Mouse (Mus musculus): ENCODE results near the gene Uvrag. TPM values are rescaled to one million over a fixed set of nuclear protein-coding genes. Genes with fewer than 3 reads are reported as not detected.

Uvrag gene
- total RNA-seq, 4 experiments from 2014 or later: 17.5 to 22.1 (median 20.3) TPM

DNA sequence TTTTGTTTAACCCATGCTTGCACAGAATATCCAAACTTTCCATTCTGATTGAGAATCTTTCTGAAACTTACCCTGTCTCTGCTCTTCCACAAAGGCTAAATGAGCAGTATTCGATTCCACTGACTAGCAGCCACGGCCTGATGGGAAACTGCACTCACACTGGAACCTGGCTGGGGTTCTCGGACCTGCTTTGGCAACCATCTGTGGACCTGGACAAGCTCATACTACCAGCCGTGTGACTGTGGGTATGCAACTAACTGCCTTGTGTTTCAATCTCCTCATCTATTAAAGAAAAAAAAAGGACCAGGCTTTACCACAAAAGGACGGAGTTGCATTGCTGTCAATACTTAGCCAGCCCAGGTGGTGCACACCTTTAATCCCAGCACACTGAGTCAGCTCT lies 80.5 kb downstream of the Uvrag start:
- DNase-seq (ENCODE audit: low spot score): no peak

DNA sequence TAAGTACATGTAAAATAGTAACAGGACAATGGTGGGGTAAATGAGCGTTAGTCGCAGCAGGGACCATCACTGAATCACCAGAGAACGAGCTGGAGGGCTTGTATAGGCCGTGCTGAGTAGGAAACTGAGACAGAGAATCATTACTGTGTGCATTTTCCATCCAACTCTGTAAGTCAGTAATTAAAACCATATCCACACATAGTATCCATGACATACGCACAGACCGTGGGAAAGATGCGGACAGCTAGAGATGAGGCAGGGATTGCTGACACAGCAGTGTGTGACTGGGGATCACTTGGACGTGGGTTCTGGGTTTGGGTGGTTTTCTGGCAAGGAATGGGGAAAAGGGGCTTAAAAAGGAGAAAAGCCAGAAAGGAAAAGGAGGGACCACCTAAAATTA lies 81.0 kb downstream of the Uvrag start:
- DNase-seq (ENCODE audit: low spot score): no peak

- DNase-seq (ENCODE audit: low spot score): no peak
Measured at GRCm38 (mm10) chr7:99057053-99057630, 83.8 kb downstream of the Uvrag start.

DNA sequence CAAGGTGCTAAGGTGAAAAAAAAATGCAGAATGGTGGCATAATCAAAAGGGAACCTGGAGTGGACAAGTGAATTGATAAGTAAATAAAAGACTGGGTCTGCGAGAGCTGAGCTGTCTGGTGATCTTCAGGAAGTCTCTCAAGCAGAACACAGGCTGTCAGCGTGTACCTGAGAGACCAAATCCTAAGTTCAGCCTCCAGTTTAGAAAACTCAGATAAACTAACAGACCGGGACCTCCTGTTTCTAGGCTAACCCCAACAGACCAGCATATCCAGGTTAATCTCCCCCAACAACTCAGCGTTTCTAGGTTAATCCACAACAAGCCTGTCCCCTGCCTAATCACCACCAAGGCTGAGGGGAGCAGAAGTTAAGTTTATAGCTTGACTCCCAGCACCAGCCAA lies 87.3 kb downstream of the Uvrag start:
- DNase-seq (ENCODE audit: low spot score): no peak

GRCm38 (mm10) chr7:99052471-99053241 lies 88.3 kb downstream of the Uvrag start:
- DNase-seq (ENCODE audit: low spot score): no peak

DNA sequence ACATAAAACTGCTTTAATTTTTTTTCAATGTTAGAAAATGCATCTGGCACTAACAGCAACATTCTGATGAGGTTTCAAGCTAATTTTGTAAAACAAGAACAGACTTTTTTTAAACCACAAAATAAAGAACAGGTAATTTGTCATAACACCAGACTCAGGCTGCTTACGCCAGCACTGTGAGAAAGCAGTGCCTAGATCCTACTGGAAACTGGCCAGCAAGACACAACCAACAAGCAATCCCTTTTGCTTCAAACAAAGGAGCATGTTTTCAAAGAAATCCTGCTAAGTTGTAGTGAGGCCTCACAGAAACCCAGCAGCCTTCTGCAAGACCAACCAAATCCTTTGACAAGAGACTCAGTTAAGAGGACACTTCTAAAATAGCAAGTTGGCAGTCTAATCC lies 90.1 kb downstream of the Uvrag start:
- DNase-seq (ENCODE audit: low spot score): no peak

GRCm38 (mm10) chr7:99049897-99050296 lies 91.0 kb downstream of the Uvrag start:
- DNase-seq (ENCODE audit: low spot score): no peak

DNA sequence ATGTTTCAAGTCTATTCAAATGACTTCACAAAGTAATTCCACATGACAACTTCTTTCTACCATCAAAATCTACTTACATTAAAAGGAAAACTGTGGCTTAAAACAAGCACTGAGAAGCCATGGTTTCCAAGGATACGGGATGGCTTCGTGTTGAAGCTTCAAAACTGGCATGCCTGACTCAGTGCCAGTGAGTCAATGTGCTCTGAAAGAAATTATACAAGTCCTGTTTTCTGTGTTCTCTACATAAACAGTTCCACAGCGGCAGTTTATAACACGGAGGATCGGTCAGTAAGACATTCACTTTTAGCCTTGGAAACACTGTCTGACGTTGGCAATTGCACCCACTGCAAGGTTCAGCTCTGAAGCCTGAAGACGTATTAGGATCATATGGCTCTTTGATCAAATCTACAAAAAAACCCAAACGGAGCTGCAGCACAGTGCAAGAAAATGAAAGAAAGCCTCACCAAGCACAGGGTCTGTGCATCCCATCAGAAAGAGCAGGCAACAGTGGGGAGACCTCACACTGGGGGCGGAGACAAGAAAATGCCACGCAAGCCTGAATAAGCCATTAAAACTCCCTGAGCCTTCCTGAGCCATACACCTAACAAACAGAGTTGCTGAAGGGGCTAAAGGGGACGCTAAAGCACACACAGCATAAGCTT lies 94.3 kb downstream of the Uvrag start:
- DNase-seq (ENCODE audit: low spot score): no peak

DNA sequence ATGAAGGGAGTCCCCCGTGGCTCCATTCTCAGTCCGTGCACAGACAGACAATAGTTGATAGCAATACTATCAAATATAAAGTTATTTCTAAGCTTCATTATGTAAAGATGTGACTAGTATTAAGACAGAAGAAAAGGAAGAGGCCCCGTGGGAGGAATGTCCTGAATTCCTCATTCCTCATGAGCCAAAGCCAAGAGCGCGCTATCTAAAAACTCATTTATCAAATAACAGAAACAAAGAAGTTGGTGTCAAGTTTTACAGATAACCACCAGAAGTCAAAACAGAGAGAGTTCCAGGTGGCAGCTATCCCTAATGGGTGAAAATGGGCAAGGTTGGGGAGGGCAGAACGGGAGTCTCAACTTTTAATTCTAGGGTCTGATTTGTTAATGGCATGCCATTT lies 95.4 kb downstream of the Uvrag start:
- DNase-seq (ENCODE audit: low spot score): no peak

DNA sequence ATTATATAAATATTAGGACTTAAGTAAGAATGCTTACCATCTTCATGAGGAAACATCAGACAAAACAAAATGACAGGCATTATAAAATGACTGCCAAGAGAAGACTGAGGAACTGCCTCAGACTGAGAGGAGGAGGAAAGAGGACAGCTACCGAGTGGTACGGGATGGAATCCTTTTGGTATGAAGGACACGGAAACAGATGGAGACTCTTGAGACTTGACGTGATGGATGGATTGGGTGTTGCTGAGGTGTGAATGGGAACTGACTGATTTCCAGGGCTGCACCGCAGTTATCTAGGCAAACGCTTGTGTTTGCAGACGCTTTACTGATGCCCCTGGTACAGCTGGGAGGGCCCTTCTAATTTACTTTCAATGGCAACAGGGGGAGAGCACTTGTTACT lies 97.0 kb downstream of the Uvrag start:
- DNase-seq (ENCODE audit: low spot score): no peak

DNA sequence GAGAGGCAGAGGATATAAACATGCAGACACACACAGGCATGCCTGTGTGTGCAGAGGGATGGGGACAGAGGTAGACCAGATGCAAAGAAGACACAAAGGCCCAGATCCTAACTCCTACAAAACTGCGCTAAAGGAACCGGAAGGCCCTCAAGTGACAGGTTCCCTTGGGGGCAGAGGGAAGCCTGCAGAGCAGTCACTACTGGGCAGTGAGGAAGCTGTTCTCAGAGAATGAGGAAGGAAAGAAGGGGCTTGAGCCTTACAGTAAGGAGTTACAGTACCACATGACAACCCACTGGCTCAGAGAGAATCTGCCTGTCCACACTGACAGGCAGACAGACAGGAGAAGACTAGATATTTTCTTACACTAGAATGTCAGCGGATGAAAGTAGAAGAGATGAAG lies 97.6 kb downstream of the Uvrag start:
- no peak for DNase-seq (ENCODE audit: low spot score)

DNA sequence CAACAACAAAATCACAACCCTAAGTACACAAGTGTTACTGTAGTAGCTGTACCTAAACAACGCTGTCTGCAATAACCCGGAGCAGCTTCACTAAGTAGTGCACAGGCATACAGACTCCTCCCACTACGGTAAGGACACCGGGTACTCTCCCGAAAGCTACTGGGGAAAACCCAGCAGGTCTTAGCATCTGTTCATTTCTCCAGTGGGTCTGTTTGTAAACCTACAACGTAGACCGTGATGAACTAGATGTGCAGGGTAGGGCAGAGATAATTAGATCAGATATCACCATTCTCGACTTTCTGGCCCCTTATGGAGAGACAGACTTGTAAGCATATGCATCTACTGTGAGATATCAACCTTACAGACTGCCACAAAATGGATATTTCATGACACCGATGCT lies 99.1 kb downstream of the Uvrag start:
- no peak for DNase-seq (ENCODE audit: low spot score)

- no peak for DNase-seq (ENCODE audit: low spot score)
Measured at GRCm38 (mm10) chr7:99039912-99040311, 101.0 kb downstream of the Uvrag start.

GRCm38 (mm10) chr7:99036284-99036683 lies 104.7 kb downstream of the Uvrag start:
- no peak for DNase-seq (ENCODE audit: low spot score)

- DNase-seq (ENCODE audit: low spot score): peak; percentile 24
Measured at GRCm38 (mm10) chr7:99034909-99035308, 106.0 kb downstream of the Uvrag start.

GRCm38 (mm10) chr7:99033838-99034237 lies 107.1 kb downstream of the Uvrag start:
- DNase-seq (ENCODE audit: low spot score): no peak

- DNase-seq (ENCODE audit: low spot score): no peak
Measured at GRCm38 (mm10) chr7:99033314-99033713, 107.6 kb downstream of the Uvrag start.

DNA sequence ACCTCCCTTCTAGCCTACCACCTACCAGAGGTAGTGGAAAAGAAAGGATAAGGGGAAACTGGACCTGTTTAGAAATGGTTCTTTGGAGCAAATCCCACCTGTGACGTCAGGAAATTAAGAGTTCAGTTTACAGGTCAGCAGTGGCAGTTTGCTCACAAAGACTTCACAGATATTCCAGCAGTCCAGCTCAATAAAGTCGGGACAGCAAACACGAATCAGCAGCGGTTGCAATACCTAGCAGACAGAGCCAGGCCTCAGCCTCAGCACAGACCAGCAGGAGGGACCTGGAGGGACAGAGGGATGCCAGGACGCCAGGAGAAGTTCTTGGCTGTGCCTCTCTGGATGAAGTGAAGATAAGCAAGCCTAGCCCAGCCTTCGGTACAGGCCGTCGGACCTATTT lies 108.9 kb downstream of the Uvrag start:
- no peak for DNase-seq (ENCODE audit: low spot score)

DNA sequence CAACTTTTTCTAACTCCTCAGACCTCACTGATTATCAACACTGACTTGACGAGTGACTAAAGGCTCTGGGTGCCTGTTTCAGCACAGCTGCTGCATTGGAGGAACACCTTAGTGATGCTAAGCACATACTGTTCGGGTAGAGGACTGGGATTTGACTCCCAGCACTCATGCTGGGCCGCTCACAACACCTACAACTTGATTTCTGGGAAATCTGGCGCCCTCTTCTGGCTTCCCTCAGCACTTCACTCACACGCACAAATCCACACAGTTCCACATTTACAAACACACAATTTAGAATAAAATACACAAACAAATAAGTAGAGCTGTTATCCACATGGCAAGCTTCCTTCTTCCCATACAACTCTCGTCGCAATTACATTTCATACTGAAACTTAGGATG lies 112.8 kb downstream of the Uvrag start:
- DNase-seq (ENCODE audit: low spot score): no peak

GRCm38 (mm10) chr7:99027185-99027584 lies 113.8 kb downstream of the Uvrag start:
- no peak for DNase-seq (ENCODE audit: low spot score)

DNA sequence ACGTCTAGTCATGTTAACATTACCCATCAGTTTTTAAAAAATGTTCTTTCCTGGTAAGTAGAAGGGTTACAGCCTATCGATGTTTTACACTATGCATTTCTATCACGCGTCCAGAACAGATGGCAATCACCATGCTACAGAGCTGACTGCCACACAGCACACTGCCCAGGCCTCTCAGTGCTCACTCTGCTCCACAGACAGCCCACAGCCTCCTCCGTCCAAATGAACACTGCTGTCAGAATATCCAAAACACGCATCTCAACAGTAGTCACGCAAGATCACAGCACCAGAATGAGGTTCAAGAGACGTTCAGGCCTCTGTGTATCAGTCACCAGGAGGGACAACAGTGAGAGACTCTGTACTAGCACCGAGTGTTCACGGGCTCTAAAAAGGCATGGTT lies 115.0 kb downstream of the Uvrag start:
- DNase-seq (ENCODE audit: low spot score): no peak

- DNase-seq (ENCODE audit: low spot score): no peak
Measured at GRCm38 (mm10) chr7:99025265-99025664, 115.7 kb downstream of the Uvrag start.

- DNase-seq (ENCODE audit: low spot score): peak; percentile 16
Measured at GRCm38 (mm10) chr7:99024791-99025190, 116.2 kb downstream of the Uvrag start.

Measured in heart, adult 8-10 months (tissue).